Mouse (Mus musculus) CH12.LX (cell line): Measurements from ENCODE around the gene 6720489N17Rik.
"Not testable (repeated sequence)": the region's sequence is repeated elsewhere in the genome, so short reads cannot be mapped to it uniquely, and the experiment has no call there.

ENCODE experiments used
- CTCF ChIP-seq, 2 experiments: IDR thresholded peaks in 1 of 2; conservative IDR thresholded peaks in 1 of 2; 2 replicates each; pipeline ENCODE4 v1.5.1; 2011 to 2012; ENCODE audit warnings: low read depth in 2 of 2, low read length in 2 of 2, improper control_type of control experiment in 1 of 2, inconsistent platforms in 1 of 2, mild to moderate bottlenecking in 1 of 2, moderate library complexity in 1 of 2
- HCFC1 ChIP-seq: IDR thresholded peaks from 2 replicates; pipeline ENCODE4 v1.6.1; 2012; ENCODE audit warnings: low read depth, mild to moderate bottlenecking, inconsistent platforms, low read length, improper control_type of control experiment
- MAZ ChIP-seq: IDR thresholded peaks from 2 replicates; pipeline ENCODE4 v1.6.1; 2012; ENCODE audit warnings: low read depth, mild to moderate bottlenecking, inconsistent platforms, low read length, improper control_type of control experiment, moderate library complexity
- POLR2A ChIP-seq: IDR thresholded peaks from 2 replicates; pipeline ENCODE4 v1.6.1; 2011; ENCODE audit warnings: low read depth, mild to moderate bottlenecking, improper control_type of control experiment, low read length
- USF1 ChIP-seq: IDR thresholded peaks from 2 replicates; pipeline ENCODE4 v1.6.1; 2014; ENCODE audit warnings: low read depth, mild to moderate bottlenecking, inconsistent platforms, low read length, improper control_type of control experiment

DNA sequence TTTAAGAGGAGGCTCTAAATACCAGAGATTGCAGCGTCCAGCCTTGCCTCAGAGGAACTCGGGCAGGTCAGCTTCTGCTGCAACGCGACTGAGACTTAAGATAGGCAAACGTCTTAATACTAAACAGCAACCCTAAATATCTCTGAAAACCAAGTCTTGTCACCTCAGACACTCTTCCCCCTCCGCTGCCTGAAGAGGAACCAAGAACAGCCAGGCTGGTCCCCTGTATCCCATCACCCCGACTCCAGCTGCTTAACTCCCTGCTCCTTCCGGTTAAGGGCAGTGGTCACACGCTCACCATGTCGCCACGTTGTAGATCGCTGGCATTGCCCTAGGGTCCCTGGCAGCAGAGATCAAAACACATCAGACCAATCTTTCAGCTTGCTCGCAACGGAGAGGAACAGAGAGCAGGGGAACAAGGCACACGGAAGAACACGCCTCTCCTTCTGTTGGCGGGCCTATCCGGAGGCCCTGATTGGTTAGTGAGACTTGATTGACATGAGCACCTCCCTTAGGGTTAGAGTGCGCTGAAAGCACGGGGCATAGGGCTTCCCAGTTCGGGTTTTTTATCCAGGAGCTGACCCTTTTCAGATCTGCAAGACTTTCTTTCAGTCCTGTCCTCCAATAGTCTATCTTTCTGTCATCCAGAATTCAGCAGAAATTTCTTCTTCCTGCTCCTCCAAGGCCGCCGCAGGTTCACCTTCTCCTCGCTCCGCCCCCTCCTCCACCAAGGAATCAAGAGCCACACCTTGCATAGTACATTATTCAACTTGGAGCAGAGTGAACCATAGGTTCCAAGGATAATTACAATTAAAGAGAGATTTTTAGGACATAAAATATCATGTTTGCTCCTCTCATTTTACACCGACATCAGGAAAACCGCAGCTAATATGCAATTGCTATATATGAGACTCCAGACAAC is 65.5 kb downstream of the 6720489N17Rik start, which contains the start of gene Zfp935:
- TF ChIP-seq MAZ; CTCF (conservative IDR thresholded peaks at IDR 0.05 in 1 of 2, IDR thresholded peaks at IDR 0.05 in 1 of 2; ENCODE audit: low read depth in 2 of 2, low read length in 2 of 2); USF1: not testable (repeated sequence)
- TF ChIP-seq POLR2A (0 out of 2 replicates have a peak, but pooled peaks have one; percentile 24), HCFC1 (peak; percentile 48)
